Mouse (Mus musculus) heart, postnatal 25 days (tissue): ENCODE measurements at regions not wholly inside any gene's neighbourhood (a gene's known extent, or its start where the extent isn't known, plus 50 kb on each side); places are given as distances from the start of the nearest gene placed in this dataset.

ENCODE experiments used
- DNase-seq: peaks from one replicate; pipeline ENCODE4 v3.0.0; 2022; ENCODE audit warnings: low spot score
- intact Hi-C: fragments of 180-260 bp; cut with DNase I; formaldehyde crosslinking; loops from one replicate; pipeline ENCODE4 v1.15.1; 2025

GRCm38 (mm10) chr1:144452141-144452540, 115.3 kb downstream of the Rgs21 start:
- intact Hi-C loops = no loop called here
- DNase-seq = no peak

- intact Hi-C loops = no loop called here
- DNase-seq = no peak
Measured at GRCm38 (mm10) chr1:144451731-144452130, 115.7 kb downstream of the Rgs21 start.

- DNase-seq = no peak
- intact Hi-C loops = no loop called here
Measured at GRCm38 (mm10) chr1:144436617-144437016, 130.8 kb downstream of the Rgs21 start.

GRCm38 (mm10) chr1:144432816-144433215, 134.7 kb downstream of the Rgs21 start:
- no peak for DNase-seq
- intact Hi-C loops = no loop called here

- no peak for DNase-seq
- intact Hi-C loops = no loop called here
Measured at GRCm38 (mm10) chr1:144431535-144432276, 135.8 kb downstream of the Rgs21 start.

GRCm38 (mm10) chr1:144421374-144421773, 146.1 kb downstream of the Rgs21 start:
- DNase-seq = no peak
- intact Hi-C loops = no loop called here

GRCm38 (mm10) chr1:144406387-144407383, 157.6 kb upstream of the Rgs1 start:
- intact Hi-C loops = no loop called here
- DNase-seq = peak; percentile 2

GRCm38 (mm10) chr1:144405724-144406123, 156.7 kb upstream of the Rgs1 start:
- no peak for DNase-seq
- intact Hi-C loops = no loop called here

GRCm38 (mm10) chr1:144405031-144405430, 156.0 kb upstream of the Rgs1 start:
- no peak for DNase-seq
- intact Hi-C loops = no loop called here

GRCm38 (mm10) chr1:144379991-144380594, 131.1 kb upstream of the Rgs1 start:
- intact Hi-C loops = loop anchor here (2.0 kb wide), 2 partner anchors 183 to 577 kb away; no protein-coding TSS in a partner anchor
- no peak for DNase-seq

- no peak for DNase-seq
- intact Hi-C loops = no loop called here
Measured at GRCm38 (mm10) chr1:144374121-144374520, 125.1 kb upstream of the Rgs1 start.

GRCm38 (mm10) chr1:144367492-144367891, 118.5 kb upstream of the Rgs1 start:
- intact Hi-C loops = no loop called here

GRCm38 (mm10) chr1:144355560-144356310, 106.7 kb upstream of the Rgs1 start:
- DNase-seq = no peak
- intact Hi-C loops = loop anchor here (10.0 kb wide), 1 partner anchor 161 kb away; no protein-coding TSS in a partner anchor

More at GRCm38 (mm10) chr1:144367492-144367891, 118.5 kb upstream of the Rgs1 start:
- no peak for DNase-seq

GRCm38 (mm10) chr1:144355041-144355440, 106.0 kb upstream of the Rgs1 start:
- no peak for DNase-seq
- intact Hi-C loops = loop anchor here (10.0 kb wide), 1 partner anchor 160 kb away; no protein-coding TSS in a partner anchor

GRCm38 (mm10) chr1:144353320-144353719, 104.3 kb upstream of the Rgs1 start:
- intact Hi-C loops = loop anchor here (5.0 to 10.0 kb wide), 2 partner anchors 111 to 159 kb away; no protein-coding TSS in a partner anchor
- DNase-seq = no peak

- intact Hi-C loops = no loop called here
- no peak for DNase-seq
Measured at GRCm38 (mm10) chr1:144343820-144344219, 94.8 kb upstream of the Rgs1 start.

- intact Hi-C loops = no loop called here
- no peak for DNase-seq
Measured at GRCm38 (mm10) chr1:144343299-144343698, 94.3 kb upstream of the Rgs1 start.

GRCm38 (mm10) chr1:144337572-144337971, 88.5 kb upstream of the Rgs1 start:
- no peak for DNase-seq
- intact Hi-C loops = no loop called here

- no peak for DNase-seq
- intact Hi-C loops = no loop called here
Measured at GRCm38 (mm10) chr1:144330365-144331050, 81.5 kb upstream of the Rgs1 start.
